Mouse (Mus musculus) cerebellum, adult 2 months (tissue): ENCODE data around the gene F10.

Source experiments
- CTCF ChIP-seq: fragments of 200-500 bp; IDR thresholded peaks from 2 replicates; pipeline ENCODE4 v1.5.1; 2011; ENCODE audit warnings: low read depth, mild to moderate bottlenecking, control low read depth, low read length, moderate library complexity, borderline replicate concordance; ENCODE audit not compliant: insufficient read depth
- POLR2A ChIP-seq: fragments of 200-500 bp; IDR thresholded peaks from 2 replicates; pipeline ENCODE4 v1.6.1; 2011; ENCODE audit warnings: low read length, control low read depth, borderline replicate concordance; ENCODE audit not compliant: insufficient read depth

DNA sequence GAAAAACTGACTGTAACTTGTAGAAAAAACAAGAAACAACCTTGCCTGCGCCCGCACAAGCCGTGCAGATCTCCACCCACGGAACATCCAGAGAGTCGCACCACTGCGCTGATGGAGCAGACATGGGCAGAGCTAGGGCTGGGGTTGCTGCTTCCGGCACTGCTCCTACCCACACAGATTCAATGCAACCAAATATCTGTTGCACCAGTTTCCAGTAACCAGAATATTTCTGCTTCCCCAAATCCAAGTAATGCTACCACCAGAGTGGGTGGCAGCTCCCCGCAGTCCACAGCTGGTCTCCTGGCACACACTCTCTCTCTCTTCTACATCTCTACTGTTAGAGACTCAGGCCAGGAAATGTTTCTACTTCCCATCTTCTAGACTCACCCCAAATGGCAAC lies 15.3 kb upstream of the F10 start:
- no peak for TF ChIP-seq CTCF
- TF ChIP-seq POLR2A, result no peak
